ENCODE assay signal across 29 mouse cellular contexts in the genomic region with DNA sequence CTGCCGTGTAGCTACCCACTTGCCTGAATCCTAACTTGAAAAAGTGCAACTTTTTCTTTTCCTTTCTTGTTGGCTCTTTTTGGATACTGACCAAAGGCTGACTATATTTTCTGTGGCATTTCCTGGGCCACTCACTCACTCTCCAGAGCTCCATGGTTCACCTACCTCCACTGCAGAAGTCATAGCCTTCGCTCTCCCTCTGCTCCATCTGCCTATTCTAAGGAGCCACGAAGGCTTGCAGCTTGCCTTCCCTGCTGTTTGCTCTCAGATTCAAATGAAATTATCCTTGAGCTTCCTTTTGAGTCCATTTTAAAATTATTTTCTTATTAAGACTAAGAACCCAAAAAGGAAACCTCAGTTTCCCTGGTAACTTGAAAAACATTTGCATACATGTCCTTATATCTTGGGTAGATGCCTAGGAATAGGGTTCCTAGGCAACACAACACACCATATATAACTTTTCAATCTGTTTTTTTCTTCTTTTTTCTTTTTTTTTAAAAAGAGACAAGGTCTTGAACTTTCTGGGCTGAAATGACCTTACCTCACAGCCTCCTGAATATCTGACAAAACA. TPM values are rescaled to one million over a fixed set of nuclear protein-coding genes. Genes with fewer than 3 reads are reported as not detected.
"Had no signal": no experiment of that assay in that cellular context is flagged by ENCODE, and none has a peak within 500 bp of the region (broad histone marks: within the 10 kb centered on the region; RNA-seq: fewer than 3 reads in every experiment).

No protein-coding gene starts in this region.

- H3K9ac ChIP-seq: liver, embryonic 13.5 days; stomach, embryonic 15.5 days had no signal

- H3K4me1 ChIP-seq: stomach, embryonic 15.5 days had no signal

- H3K4me3 ChIP-seq: liver, embryonic 13.5 days; stomach, embryonic 15.5 days had no signal

- H3K27me3 ChIP-seq: liver, embryonic 13.5 days; stomach, embryonic 15.5 days had no signal

- H3K36me3 ChIP-seq: liver, embryonic 13.5 days; stomach, embryonic 15.5 days had no signal

- H3K9me3 ChIP-seq: liver, embryonic 13.5 days; stomach, embryonic 15.5 days had no signal

- H3K27ac ChIP-seq: stomach, embryonic 15.5 days had no signal

- DNase-seq: kidney, adult 9 months; kidney, postnatal 14 days; kidney, postnatal 4 days; liver, embryonic 13.5 days; lung, adult 2 months; lung, postnatal 14 days; lung, postnatal 4 days; midbrain, embryonic 14.5 days; right cerebral cortex, postnatal 25 days; spleen, adult 18-20 months; thymus, adult 18-20 months; thymus, postnatal 14 days; thymus, postnatal 4 days had no signal

- H3K4me2 ChIP-seq: liver, embryonic 13.5 days; midbrain, embryonic 11.5 days; stomach, embryonic 15.5 days had no signal

RNA-seq across cellular contexts. Expression of a gene that starts 53.2 kb away (rescaled TPM):
- total RNA-seq: layer of hippocampus, adult 18-20 months; layer of hippocampus, postnatal 14 days; left cerebral cortex, postnatal 10 days; left cerebral cortex, postnatal 36 days; liver, adult 2 months; megakaryocyte progenitor cell, adult 5-6 weeks; megakaryocyte-erythroid progenitor cell, adult 5-6 weeks; midbrain, postnatal 0 days had no signal
- polyA plus RNA-seq: kidney, embryonic 16.5 days; limb, embryonic 11.5 days; limb, embryonic 14.5 days; liver, adult 2 months; liver, embryonic 13.5 days; liver, embryonic 16.5 days; lung, adult 2 months; lung, embryonic 16.5 days; midbrain, embryonic 11.5 days; midbrain, postnatal 0 days; neural tube, embryonic 11.5 days; stomach, embryonic 15.5 days had no signal
